Mouse (Mus musculus) ovary, adult 18-20 months (tissue): ENCODE measurements around the gene Ttll8.

ENCODE experiments used
- DNase-seq: peaks from one replicate; pipeline ENCODE4 v3.0.0; 2022; ENCODE audit warnings: low spot score, mixed read lengths

Gene Ttll8

DNA sequence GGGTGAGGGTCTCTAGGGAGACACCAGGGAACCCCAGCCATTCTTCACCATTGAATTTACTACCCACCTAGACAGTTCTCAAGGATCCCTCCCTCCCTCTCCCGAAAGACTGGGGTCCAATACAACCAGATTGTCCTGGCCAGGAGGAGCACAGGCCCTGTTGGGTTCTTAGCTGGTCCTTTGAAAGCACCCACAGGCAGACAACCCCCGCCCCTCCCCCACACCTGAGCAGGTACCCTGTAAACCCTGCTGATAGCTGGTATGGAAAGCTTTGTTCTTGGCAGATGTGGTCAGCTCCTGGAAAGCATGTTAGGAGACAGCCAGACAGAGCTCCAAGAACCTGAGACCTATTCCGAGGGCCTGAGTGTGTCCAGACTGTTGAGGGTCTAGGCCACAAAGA, 93.4 kb downstream of the Ttll8 start:
- no peak for DNase-seq

GRCm38 (mm10) chr15:88859206-88859970, 94.8 kb downstream of the Ttll8 start:
- peak; percentile 54 for DNase-seq

DNA sequence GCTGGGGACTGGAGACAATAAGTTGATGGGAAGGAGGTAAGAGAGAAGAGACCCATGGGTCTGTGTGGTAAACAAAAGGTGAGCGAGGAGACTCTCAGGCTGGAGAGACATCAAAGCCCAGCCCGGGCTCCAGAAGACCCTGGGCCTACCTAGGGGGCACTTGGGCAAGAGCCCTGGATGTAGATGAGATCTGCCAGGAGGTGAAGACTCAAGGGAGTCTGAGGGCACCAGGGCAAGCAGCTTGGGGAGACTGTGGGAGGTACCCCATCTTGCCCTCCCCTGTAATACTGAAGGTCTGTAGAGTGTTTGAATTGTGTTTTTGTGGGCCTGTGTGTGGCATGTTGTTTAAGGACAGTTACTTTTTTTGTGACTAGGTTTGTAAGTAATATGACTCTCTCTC, 95.5 kb downstream of the Ttll8 start:
- no peak for DNase-seq

- DNase-seq, result no peak
Measured at GRCm38 (mm10) chr15:88858141-88858541, 96.1 kb downstream of the Ttll8 start.

- DNase-seq, result no peak
Measured at GRCm38 (mm10) chr15:88857361-88857760, 96.9 kb downstream of the Ttll8 start.

DNA sequence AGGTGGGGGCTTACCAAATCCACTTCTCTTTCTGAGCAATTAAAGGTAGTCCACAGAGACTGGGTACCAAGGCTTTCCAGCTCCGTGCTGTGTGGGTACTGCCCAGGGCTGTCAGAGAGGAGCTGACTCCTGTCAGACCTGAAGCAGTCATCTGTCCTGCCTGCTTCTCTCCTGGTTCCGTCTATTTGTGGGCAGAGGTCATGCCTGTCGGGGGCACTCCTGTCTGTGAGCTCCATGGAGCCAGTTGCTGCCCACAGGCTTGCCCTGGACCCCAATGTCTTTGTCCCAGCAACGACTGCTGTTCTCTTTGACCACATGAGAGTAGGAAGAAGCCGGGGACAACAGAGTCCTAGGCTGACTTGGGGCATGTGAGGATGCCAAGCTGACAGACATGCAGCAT, 97.6 kb downstream of the Ttll8 start:
- DNase-seq, result no peak

DNA sequence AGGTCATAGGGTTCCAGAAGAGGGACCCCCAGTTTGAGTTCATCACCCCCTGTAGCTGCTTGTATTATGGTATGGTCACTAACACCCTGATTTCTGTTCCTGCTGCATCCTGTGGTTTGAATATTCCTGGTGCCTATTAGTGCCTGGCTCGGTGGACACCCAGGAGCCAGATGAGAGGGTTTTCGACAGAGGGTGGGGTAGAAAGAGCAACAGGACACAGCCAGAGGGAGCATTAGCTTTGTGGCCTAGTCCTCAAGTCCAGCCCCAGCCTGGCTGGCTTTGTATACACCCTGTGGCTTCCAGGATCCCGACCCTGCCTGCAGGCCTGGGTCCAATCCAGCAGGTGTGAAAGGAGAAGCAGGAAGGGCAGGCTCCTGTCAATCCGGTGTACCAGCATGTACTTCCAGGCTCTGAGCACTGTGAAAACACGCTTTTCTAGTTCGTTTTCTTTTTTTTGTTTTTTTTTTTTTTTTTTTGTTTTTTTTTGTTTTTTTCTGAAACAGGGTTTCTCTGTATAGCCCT, 98.3 kb downstream of the Ttll8 start:
- no peak for DNase-seq

DNA sequence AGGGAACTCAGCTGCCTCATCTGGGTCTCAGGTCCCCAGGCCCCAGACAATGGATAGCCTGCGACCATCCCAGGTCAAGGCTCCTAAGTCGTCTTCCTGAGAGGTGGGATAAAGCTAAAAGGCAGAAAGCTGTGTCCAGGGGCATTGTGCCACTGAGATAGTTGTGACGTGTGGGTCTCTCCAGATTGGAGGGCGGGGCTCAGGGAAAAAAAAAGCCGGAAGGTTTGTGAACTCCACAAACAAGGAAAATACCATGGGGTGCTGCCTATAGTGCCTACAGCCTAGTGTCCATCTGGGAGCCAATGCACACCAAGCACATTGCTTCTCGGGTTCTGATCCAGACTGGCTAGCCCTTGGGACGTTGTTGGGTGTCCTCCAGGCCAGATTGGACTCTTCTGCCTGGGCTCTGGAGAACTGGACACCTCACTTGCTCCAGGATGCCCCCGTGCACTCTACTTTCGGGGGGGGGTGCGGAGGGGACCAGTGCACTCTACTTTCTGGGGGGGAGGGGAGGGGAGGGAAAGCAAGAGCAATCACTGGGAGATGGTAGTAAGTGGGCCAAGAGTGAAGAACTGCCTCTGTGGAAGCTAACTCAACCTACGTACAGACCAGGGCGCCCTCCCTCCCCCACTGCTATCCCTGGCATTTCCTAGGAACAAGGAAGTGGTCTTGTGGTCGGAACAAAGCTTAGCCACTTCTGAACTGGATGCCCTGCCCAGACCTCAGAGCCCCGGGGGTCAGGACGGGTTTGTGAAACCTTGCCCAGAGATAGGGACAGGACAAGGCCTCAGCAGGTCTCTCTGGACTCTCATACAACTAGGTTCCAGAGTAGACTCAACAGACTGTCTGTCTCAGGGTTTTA, 99.0 kb downstream of the Ttll8 start:
- no peak for DNase-seq

DNA sequence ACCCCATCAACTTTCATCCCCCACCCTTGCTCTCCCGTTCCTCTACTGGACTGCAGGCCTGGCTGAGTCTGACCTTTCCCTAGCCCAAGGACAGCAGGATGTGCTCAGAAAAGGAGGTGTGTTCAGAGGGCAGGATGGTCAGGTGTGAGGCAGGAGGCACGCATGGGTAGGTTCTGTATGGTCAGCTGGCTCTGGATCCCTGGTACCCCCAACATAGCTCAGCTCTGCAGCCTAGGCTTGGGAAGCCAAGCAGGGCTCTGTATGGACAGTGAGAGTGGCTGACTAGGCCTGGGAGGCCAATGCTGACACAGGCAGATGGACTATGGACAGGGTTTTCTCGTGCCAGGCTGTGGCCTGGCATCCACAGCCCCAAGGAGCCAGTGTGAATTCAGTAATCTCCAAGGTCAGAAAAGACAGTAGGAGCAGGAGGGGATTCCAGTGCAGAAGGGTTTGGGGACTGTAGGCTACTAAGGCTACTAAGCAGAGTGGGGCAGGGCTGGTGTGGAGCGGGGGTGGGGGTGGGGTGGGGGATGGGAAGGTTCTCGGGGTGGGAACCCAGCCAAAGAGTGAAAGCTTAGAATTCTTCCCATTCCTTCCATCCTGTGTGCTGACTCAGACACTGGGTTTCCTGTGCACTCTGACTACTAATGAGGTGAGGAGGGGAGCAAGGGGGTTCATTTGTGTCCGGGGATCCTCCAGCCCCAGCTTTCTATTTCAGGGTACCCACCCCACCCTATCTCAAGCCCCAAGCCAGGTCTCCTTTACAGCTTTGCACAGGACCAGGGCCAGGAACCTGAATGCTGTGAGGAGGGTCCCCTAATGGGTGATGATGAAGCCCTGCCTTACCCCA, 99.9 kb downstream of the Ttll8 start:
- no peak for DNase-seq

DNA sequence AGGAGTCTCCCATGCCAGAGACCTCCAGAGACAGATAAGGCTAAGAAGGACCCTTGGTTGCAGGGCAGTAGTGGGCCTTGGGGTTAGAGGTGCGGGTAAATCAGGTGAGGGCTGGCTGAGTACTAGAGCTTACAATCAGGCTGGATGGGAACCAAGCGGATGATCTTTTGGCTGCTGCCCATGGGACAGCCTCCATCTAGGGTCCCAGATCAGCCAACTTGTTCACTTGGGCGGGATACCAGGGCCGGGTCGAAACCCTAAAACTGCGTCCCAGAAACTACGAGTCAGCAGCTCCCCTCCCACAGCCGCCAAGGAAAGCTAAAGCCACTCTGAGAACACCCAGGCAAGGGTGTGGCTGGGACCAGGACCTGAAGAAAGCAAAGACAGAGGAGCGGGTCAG, 101.1 kb downstream of the Ttll8 start:
- no peak for DNase-seq

DNA sequence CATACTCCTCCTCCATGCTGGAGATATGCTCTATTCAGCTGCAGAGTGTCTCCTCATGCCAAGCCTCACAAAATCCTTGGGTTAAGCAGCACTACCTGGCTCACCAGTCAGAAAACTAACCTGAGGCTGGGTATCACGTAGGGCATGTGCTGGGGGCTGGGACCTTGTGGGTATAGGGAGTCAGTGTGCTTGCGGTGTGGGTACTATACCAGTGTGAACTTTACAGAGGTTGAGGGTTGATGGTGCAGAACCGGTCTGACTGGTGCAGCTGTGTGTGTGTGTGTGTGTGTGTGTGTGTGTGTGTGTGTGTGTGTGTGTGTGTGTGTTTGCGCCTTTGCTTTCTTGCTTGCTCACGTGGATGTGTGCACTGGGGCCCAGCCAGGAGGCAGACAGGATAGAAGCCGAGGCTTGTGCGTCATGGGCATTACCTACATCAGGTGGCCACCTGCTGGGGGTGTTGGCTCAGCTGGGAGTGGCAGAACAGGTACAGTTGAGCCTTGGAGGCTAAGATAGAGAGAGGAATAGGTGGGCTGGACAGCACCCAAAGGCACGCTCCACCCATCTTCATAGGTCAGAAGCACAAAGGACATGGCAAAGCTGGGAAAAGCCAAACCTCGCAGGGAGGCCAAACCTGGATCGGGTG, 102.6 kb downstream of the Ttll8 start:
- DNase-seq, result no peak

DNA sequence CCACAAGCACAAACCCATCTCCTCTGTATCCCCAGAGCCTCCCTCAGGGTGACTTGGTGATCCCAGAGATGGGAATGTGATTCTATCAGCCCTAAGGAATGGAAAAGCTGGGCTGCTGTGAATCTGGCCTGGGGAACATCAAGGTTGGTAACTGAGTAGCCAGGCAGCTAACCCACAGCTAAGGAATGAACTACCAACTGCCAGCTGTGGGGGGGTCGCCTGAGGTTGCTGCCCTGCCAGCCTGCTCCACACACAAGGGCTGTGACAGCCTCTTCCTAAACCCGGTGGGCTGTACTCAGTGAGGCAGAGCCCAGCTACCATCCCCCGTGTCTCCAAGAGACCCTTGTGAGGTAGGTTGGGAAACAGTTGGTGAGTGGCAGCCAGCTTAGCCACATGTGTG, 103.1 kb downstream of the Ttll8 start:
- no peak for DNase-seq

GRCm38 (mm10) chr15:88850146-88850826, 103.9 kb downstream of the Ttll8 start:
- DNase-seq, result peak; percentile 71

GRCm38 (mm10) chr15:88849621-88850020, 104.6 kb downstream of the Ttll8 start:
- no peak for DNase-seq

DNA sequence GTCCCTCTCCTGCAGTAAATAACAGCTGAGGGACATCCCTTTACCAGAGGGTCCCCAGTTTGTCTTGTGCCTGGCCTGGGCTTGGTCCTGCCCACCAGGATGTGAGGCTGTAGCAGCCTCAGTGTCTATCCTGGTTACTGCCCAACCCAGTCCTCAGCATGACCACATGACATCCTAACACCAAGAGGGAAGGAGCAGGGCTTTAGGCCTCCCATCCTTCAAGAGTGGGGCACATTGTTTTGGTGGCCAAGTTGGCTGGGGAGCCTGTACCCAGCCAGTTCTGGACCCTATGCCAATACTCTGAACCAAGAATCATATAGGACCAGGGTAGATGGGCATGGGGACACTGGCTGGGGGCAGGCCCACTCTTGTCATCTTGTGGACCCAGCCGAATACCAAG, 105.6 kb downstream of the Ttll8 start:
- DNase-seq, result no peak

DNA sequence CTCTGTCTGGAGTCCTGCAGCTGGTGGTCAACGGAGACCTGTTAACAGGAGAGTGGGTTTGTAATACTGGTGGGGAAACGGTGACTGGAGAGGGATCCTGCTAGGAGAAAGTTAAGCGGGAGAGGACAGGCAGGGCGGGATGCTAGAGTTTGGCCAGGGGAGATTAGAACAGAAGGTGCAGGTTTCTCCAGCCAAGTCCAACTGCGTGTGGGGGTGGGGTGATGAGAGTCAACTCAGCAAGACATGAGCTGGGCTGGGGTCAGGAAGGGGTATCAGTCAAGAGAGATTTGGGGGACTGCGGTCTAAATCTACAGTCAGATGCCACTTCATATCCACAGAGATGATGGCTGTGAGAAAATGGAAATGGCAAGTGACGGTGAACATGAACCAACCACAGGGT, 109.3 kb downstream of the Ttll8 start:
- no peak for DNase-seq

DNA sequence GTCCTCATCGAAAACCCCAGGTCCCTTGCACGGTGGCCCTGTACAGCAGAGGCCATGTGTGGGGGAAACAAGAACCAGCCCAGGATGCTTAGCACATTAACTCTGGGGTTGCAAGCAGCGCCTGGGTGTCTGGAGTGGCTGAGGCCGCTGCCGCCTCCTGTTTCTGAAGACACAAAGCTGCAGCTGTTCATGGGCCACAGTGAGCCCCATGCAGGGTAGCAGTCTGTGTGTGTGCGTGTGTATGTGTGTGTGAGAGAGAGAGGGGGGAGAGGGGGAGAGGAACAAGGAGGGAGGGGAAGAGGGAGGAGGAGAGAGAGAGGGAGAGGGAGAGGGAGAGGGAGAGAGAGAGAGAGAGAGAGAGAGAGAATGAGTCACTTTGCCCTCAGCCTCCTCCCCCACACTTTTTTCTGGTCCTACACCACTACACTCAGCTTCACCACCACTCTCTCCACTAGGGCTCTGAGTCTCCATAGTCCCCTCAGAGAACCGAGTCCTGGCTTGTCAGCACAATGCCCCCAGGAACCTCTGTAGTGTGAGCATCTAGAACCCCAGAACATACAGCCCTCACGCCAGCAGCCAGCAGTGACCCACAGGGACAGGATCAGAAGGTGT, 110.6 kb downstream of the Ttll8 start:
- no peak for DNase-seq

GRCm38 (mm10) chr15:88842300-88842673, 111.9 kb downstream of the Ttll8 start:
- DNase-seq, result no peak

GRCm38 (mm10) chr15:88841580-88842299, 112.5 kb downstream of the Ttll8 start:
- no peak for DNase-seq

GRCm38 (mm10) chr15:88841160-88841559, 113.1 kb downstream of the Ttll8 start:
- DNase-seq, result no peak
